Mouse (Mus musculus) T-helper 17 cell (primary cell): ENCODE results near the gene Dnase1l3.

Source experiments
- in situ Hi-C, 2 experiments: fragments of 300-600 bp; cut with MboI, MseI; formaldehyde crosslinking; loops; 1 replicate in 1 of 2; 2 replicates in 1 of 2; pipeline ENCODE4 v1.15.1; 2025; ENCODE audit warnings: high pct_unique_total_duplicates in 2 of 2

Dnase1l3 gene

GRCm38 (mm10) chr14:7994271-7994767 lies at the start of gene Dnase1l3:
Gene Dnase1l3 (minus strand): TSS chr14:7994573.
- in situ Hi-C loops = loop anchor here in 1 of 2 experiments (5.0 kb wide), 1 partner anchor 177 kb away; the partner anchor contains the start of gene Flnb

GRCm38 (mm10) chr14:8042577-8042976 lies 48.2 kb upstream of the Dnase1l3 start:
- in situ Hi-C loops = loop anchor here in 1 of 2 experiments (5.0 kb wide), 1 partner anchor 40 kb away; the partner anchor contains the start of gene Abhd6

GRCm38 (mm10) chr14:8042120-8042519 lies 47.7 kb upstream of the Dnase1l3 start:
- in situ Hi-C loops = loop anchor here in 1 of 2 experiments (5.0 kb wide), 1 partner anchor 40 kb away; the partner anchor contains the start of gene Abhd6

GRCm38 (mm10) chr14:8040911-8041678 lies 46.7 kb upstream of the Dnase1l3 start:
- in situ Hi-C loops = loop anchor here in 1 of 2 experiments (5.0 kb wide), 1 partner anchor 39 kb away; the partner anchor contains the start of gene Abhd6

- in situ Hi-C loops = loop anchor here in 1 of 2 experiments (5.0 kb wide), 1 partner anchor 38 kb away; the partner anchor contains the start of gene Abhd6
These were observed 45.8 kb upstream of the Dnase1l3 start for GRCm38 (mm10) chr14:8040179-8040578.

- in situ Hi-C loops = loop anchor here in 1 of 2 experiments (10.0 kb wide), 1 partner anchor 1626 kb away; no protein-coding TSS in a partner anchor
These were observed 44.5 kb upstream of the Dnase1l3 start for GRCm38 (mm10) chr14:8038791-8039448.

GRCm38 (mm10) chr14:8038150-8038549 lies 43.8 kb upstream of the Dnase1l3 start:
- in situ Hi-C loops = loop anchor here in 1 of 2 experiments (10.0 kb wide), 1 partner anchor 1627 kb away; no protein-coding TSS in a partner anchor

GRCm38 (mm10) chr14:8036406-8036805 lies 42.0 kb upstream of the Dnase1l3 start:
- in situ Hi-C loops = loop anchor here in 1 of 2 experiments (10.0 kb wide), 1 partner anchor 1628 kb away; no protein-coding TSS in a partner anchor

GRCm38 (mm10) chr14:8035951-8036350 lies 41.6 kb upstream of the Dnase1l3 start:
- in situ Hi-C loops = loop anchor here in 1 of 2 experiments (10.0 kb wide), 1 partner anchor 1629 kb away; no protein-coding TSS in a partner anchor

- in situ Hi-C loops = loop anchor here in 1 of 2 experiments (10.0 kb wide), 1 partner anchor 1630 kb away; no protein-coding TSS in a partner anchor
These were observed 40.2 kb upstream of the Dnase1l3 start for GRCm38 (mm10) chr14:8034561-8034960.

- in situ Hi-C loops = loop anchor here in 1 of 2 experiments (10.0 kb wide), 1 partner anchor 1632 kb away; no protein-coding TSS in a partner anchor
These were observed 37.9 kb upstream of the Dnase1l3 start for GRCm38 (mm10) chr14:8032087-8032944.

- in situ Hi-C loops = loop anchor here in 1 of 2 experiments (10.0 kb wide), 1 partner anchor 1634 kb away; no protein-coding TSS in a partner anchor
These were observed 36.2 kb upstream of the Dnase1l3 start for GRCm38 (mm10) chr14:8030535-8030934.

GRCm38 (mm10) chr14:8029752-8030151 lies 35.4 kb upstream of the Dnase1l3 start:
- in situ Hi-C loops = loop anchor here in 1 of 2 experiments (10.0 kb wide), 1 partner anchor 1635 kb away; no protein-coding TSS in a partner anchor

GRCm38 (mm10) chr14:8028086-8028485 lies 33.7 kb upstream of the Dnase1l3 start:
- in situ Hi-C loops = no loop called here

GRCm38 (mm10) chr14:8026769-8027531 lies 32.6 kb upstream of the Dnase1l3 start:
- in situ Hi-C loops = no loop called here

GRCm38 (mm10) chr14:8024936-8025335 lies 30.6 kb upstream of the Dnase1l3 start:
- in situ Hi-C loops = no loop called here

GRCm38 (mm10) chr14:8024469-8024868 lies 30.1 kb upstream of the Dnase1l3 start:
- in situ Hi-C loops = no loop called here

GRCm38 (mm10) chr14:8020546-8020945 lies 26.2 kb upstream of the Dnase1l3 start:
- in situ Hi-C loops = no loop called here

- in situ Hi-C loops = no loop called here
These were observed 25.6 kb upstream of the Dnase1l3 start for GRCm38 (mm10) chr14:8020011-8020410.

GRCm38 (mm10) chr14:8016951-8017350 lies 22.6 kb upstream of the Dnase1l3 start:
- in situ Hi-C loops = no loop called here
